Mouse (Mus musculus): ENCODE results near the gene Gpr176.
"Not testable (repeated sequence)": the region's sequence is repeated elsewhere in the genome, so short reads cannot be mapped to it uniquely, and the experiment has no call there.

Gene Gpr176

DNA sequence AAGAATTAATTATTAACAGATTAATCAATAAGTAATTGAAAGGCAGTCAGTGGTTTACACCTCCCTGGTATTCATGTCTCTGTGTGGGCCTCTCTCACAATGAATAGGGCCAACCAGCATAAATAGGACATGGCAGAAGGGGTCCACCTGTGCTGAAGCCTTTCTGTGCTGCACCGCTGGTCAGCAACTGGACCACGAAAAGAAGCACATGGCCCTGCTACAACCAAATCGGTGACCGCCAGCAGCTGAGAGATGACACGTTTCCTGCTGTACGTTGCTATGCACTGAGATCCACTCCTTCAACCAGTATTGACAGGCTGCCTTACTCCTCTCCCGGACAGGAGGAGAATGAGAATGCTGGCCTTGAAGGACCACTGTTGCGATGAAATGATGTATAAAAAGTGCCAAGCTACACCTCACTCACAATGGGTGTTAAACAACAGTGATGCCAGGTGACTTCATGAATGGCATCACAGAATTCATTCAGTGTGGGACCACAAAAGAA, 72.1 kb downstream of the Gpr176 start:
- DNase-seq (ENCODE audit: low spot score in 2 of 2): no peak

DNA sequence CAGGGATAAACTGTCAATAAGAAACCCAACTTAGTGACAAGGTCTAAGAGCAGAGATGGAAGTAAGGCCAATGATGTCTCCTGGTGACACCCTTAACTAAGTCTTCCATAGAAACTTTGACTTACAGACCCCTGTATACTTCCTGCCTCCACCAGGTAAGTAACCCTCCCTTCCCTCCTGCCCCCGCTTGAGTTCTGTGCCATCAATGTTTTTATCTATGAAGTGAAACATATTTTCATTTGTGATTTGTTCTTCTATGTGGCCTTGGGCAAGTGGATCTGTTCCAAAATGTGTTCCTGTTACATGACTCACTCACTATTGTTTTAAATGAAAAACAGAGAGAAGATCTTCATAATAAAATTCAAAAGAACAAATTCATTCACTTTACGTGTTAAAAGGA, 73.2 kb downstream of the Gpr176 start:
- no peak for DNase-seq (ENCODE audit: low spot score in 2 of 2)

DNA sequence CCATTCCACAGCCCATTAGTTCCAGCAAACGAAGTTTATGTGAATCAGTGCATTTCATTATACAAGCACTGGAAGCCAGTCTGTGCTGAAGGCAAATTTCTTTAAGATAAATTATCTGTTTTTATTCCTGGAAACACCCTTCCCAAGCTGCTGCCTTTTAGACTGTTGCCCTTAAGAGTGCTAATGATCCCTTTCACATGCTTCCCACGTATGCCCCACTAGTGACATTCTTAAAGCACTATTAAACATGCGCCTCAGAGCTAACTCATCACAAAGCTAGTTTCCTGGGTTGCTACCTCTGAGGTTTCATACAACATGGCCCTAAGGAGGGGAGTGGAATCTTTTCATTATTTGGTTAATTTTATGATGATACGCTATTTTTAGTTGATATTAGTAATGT, 74.6 kb downstream of the Gpr176 start:
- no peak for DNase-seq (ENCODE audit: low spot score in 2 of 2)

DNA sequence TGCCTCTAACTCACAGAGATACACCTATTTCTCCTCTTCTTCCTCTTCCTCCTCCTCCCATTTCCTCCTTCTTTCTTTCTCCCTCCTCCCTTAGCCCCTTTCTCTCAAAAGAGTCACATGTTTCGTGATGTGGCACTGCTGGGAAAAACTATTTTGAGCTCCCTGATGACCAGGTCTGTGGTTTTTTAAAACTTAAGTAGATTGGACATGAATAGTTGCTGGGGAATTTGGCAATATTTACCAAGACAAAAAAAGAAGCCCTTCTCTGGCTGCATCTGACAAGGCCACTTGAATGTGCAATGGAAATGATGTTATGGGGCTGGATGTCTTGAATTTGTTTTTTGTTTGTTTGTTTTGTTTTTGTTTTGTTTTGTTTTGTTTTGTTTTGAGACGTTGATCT, 75.3 kb downstream of the Gpr176 start:
- no peak for DNase-seq (ENCODE audit: low spot score in 2 of 2)

DNA sequence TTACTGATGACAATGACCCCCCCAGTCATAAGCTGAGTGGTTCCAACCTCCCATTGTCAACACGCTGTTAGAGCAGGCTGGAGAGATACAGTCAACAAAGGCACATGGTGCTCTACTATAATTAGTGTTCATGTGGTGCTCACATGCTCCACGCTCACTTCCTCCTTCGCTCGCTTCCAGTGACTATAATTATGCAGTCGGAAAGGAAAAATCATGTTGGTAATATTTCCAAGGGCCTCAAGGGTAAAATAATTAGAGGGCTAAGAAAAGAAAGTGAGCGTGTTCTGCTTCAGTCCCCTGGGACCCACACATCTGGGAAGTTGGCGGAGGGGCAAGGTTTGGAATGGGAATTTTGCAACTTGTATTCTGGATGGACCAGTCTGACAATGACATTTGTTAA, 77.7 kb downstream of the Gpr176 start:
- DNase-seq (ENCODE audit: low spot score in 2 of 2): no peak

DNA sequence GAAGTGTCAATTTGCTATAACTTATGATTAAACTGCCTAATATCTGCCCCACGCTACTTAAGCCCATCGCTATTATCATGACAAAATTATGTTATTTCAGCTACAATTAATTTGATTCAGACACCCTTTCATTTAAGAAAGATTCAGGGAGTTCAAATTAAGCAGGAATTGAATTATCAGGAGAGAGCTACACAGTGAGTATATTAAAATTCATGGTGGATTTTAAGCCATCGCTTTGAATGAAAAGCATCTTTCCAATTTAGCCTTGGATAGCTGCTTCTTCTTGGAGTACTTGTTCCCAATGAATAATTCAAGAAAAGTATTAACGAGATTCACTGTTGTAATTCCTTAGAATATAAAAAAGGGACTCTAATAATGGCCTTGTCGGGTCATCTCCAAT, 79.6 kb downstream of the Gpr176 start:
- DNase-seq (ENCODE audit: low spot score in 2 of 2): no peak

DNA sequence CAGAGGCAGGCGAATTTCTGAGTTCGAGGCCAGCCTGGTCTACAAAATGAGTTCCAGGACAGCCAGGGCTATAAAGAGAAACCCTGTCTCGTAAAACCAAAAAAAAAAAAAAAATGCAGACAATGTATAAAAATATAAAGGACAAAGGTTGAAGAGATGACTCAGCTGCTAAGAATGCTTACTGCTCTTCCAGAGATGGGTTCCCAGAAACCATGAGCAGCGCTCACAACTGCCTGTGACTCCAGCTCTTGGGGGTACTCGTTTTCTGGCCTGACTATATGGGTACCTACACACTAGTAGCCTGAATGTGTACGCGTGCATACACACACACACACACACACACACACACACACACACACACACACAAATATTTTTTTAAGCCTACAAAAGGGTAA, 84.2 kb downstream of the Gpr176 start:
- not testable (repeated sequence) for DNase-seq (ENCODE audit: low spot score in 2 of 2)

DNA sequence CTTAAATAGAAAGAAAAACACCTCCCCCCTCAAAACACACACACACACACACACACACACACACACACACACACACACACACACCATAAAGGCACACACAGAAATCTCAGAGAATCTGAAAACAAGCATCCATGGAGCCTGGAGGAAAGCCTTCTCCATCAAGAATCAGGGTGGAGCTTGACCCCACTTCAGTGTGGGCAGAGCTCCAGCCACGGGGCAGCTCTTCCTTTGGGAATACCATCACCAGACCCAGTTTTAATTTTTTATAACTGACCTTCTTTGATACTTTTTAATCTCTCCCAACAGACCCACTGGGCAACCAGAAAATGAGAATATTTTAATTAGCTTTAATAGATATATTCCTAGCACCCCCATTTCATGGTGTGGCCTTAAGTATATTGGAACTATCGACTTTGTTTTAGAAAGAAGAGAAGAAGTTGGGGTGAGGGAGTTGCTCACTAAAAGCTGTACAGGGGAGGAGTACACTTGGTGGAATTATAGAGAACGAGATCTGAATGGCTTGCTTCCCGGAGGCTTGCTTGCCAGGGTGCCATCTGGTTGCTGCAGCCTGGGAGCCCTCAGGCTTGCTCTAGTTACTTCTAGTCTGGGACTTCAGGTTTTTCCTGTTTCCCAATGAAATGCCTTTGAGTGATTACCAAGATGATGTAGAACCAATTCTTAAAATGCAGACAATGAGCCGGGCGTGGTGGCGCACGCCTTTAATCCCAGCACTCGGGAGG, 84.7 kb downstream of the Gpr176 start:
- DNase-seq (ENCODE audit: low spot score in 2 of 2): no peak

DNA sequence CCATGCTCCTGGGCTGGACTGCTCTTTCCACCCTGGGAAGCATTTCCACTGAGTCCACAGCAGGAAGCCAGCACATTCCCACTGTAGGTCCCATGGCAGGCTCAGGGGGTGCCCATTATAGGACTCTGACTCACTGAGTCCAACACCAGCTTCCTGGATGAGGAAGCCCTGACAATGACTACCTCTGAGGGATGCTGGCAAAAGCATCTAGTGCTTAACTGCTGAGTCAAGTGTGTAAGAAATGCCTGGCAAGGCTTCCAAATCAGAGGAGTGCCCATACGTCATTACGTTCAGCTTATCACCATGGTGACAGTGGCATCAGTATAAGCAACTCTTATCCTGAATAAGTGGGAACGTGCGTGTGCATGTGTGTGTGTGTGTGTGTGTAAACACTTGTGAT, 85.5 kb downstream of the Gpr176 start:
- DNase-seq (ENCODE audit: low spot score in 2 of 2): no peak

DNA sequence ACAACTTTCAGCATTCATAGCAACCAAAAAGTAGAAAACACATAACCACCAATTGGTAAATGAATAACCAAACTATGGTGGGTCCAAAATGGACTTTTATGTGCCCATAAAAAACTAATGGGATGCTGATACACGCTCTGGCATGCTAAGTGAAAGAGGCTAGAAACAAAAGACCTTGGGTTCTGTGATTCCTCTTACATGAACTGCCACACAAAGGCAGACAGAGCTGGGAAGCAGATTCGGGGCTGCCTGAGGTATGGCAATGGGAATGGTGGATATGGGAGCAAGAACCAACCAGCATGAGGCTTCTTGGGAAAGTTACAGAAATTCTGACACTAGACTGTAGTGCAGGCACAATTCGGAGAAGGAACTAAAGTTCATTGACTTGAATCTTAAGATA, 90.8 kb downstream of the Gpr176 start:
- no peak for DNase-seq (ENCODE audit: low spot score in 2 of 2)

DNA sequence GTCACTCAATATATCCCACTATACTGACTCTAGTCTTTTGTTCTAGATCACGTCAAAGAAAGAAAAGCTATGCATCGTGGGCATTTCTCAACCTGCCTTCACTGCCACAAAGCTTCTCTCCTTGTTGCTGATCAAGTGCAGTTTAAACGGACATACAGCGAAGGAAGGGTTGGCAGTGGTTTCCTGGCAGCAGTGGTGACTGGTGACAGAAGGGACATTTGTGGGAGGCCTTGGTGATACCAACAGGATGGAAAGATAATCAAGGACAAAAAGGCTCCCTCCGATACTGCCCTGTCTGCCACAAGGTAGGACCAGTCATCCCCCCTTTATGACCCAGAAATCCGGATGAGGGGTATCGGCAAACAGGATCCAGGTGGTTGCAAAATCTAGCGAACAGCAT, 95.0 kb downstream of the Gpr176 start:
- DNase-seq (ENCODE audit: low spot score in 2 of 2): no peak

DNA sequence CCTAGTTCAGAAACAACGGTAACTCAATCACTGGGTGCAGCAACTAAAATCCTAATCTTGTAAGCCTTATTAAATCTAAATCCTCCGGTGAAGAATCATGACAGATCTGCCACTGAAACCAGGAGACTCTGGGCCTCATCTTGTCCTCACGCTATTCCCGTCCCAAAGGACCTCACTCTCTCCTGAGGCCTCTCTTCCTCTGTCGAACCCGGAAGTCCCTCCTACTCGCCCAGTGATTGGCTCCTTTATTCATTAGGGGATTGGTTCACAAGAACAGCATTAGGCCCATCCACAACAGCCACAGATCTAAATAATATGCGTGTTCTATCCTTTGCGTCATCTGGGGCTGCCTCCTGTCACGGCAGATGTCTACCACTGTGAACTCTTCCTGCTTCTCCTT, 101.6 kb downstream of the Gpr176 start:
- no peak for DNase-seq (ENCODE audit: low spot score in 2 of 2)

DNA sequence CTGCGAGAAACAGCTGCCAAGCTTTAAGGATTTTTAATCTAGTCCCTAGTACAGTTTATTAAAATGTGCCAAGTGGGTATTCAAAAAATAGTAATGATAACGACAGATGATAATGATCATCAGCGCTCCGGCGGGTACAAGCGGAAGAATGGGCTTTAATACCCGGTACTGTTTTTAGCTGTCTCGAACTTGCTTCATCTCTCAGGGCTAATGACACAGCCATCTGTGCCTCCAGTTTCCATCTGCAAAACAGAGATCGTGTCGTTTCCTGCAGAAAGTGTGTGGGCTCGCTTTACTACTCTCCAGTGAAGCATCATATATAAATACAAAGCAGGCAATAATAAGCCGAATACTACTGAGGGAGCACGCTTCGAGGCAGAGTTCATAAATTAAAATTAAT, 103.0 kb downstream of the Gpr176 start:
- DNase-seq (ENCODE audit: low spot score in 2 of 2): no peak

DNA sequence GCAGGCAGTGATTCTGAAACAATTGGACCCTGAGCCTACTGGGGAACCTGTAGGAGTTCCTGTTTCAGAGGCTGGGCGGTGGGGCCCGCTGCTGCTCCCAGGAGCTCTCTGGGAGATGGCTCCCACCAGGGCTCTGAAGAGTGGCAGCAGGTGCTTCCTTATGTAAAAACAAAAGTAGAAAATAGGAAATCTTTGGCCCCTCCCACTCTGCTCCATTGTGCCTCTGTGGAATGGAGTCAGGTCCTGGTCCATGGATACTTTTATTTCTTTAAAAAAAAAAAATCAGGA, 109.4 kb downstream of the Gpr176 start:
- peak in 1 of 2 experiments; percentile 26 for DNase-seq (ENCODE audit: low spot score in 2 of 2)

DNA sequence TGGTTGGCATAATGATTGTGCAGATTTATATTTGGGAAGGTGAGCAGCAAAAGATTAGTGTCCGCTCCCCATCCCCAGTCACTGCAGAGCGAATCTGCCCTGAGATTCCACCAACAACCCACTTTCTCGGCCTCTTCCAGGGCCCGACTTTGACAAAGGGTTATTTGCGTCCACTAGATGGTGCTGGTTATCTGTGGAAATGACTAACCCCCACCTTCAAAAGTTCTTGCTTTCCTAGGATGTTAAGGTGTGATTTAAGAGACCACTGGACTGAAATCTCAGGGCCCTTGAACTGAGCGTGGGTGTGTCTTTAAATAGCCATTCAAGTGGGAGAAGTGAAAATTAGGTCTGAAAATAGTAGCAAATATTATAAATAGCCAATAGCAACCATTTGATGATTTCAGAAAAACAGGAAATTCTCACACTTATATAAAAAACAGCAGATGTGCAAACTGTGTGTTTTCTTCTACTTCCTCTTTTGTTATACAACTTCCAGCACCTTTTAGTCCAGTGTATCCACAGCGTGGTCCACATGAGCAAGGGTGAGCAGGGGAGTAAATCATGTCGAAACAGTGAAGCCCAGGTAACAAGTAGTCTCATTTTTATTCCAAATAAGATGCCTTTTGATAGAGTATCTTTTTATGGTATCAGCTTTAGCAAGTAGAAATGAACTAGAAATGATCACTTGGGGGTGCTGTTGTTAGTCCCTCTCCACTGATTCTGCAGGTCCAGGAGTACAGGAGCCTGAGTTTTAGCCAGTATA, 109.9 kb downstream of the Gpr176 start:
- peak in 1 of 2 experiments; percentile 43 for DNase-seq (ENCODE audit: low spot score in 2 of 2)

DNA sequence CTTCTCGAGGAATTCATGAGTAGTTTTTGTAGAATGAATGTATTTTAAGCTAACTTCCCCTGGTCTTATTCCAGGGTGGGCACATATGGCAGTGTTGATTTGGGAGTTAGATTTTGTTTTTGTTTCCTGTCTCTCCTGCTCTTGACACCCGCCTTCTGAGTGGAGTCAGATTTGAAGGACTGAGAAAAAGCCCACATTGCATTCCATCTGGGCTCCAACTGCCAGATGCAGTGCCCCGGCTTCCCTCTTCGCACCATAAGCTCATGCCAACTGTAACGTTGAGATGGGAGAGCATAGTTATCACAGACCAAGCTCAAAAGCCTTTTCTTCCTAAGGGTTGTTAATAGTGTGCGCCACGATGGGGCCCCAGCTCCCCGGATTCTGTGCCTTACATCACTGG, 110.5 kb downstream of the Gpr176 start:
- no peak for DNase-seq (ENCODE audit: low spot score in 2 of 2)

DNA sequence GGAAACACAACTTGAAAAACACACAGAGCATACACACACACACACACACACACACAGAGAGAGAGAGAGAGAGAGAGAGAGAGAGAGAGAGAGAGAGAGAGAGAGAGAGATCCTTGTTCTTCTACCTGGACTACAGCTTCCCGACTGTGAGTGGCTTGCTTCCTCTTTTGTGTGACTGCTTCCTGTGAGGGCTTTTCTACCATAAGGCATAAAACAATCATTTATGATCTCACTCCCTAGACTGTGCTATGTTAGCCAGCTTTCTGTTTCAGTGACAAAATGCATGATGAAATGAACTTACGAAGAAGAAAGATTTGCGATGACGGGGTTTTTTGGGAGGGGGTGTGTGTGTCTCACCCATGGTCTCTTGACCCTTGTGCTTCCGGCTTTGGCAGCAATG, 113.5 kb downstream of the Gpr176 start:
- no peak for DNase-seq (ENCODE audit: low spot score in 2 of 2)

DNA sequence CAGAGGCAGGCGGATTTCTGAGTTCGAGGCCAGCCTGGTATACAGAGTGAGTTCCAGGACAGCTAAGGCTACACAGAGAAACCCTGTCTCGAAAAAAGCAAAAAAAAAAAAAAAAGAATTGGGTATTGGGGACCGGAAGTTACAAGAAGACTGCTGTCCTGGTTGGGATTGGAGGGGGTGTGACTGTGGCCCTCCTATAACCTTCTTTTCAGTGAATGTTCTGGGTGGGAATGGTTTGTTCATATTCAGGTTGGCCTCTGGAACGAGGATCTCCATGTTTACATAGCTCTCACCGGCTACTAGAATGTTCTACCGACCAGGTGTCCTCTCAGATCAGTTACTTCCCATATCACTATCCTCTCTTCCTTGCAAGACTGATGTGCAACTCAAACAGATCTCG, 116.1 kb downstream of the Gpr176 start:
- no peak for DNase-seq (ENCODE audit: low spot score in 2 of 2)

DNA sequence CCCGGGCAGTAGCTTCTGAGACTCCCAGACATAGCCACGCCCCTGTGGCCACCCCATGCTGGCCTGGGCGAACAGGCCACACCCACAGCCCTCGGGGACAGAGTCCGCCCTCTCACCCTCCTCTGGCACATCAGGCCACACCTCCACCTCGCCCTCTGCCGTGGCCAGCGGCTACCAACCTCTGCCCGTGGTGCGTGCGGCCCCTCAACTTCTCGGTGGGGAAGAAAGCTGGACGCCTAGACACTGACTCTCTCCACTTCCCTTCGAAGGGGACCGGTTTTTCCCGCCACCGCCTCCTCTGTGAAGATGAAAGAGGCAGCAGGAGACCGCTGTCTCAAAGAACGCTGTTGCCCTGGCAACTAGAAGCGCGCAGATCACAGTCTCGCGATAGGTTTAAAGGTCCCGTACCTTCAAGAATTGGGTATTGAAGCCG, 116.6 kb downstream of the Gpr176 start, which contains the start of gene Fsip1:
Gene Fsip1, minus strand, starts transcription at position 346 of the 433 bp plus-strand sequence.
- peak; percentile 39 to 81 for DNase-seq (ENCODE audit: low spot score in 2 of 2)

DNA sequence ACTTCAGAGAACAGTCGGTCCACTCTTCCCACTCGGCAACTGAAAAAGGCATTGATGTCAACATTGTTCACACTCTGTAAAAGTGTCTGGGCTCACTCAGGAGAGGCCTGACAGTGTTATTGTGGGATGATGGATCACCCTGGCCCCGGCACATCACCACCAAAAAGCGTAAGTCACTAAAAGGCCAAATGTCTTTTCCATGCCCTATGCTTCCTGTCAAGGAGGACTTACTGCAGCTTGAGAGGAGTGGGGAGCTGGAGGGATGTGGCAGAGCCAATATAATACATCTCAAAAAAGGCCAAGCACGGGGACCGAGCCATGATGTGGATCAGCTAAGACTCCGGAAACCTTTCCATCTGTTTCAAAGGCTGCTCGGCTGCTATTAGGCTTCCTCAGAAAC, 118.7 kb downstream of the Gpr176 start:
- no peak for DNase-seq (ENCODE audit: low spot score in 2 of 2)

DNA sequence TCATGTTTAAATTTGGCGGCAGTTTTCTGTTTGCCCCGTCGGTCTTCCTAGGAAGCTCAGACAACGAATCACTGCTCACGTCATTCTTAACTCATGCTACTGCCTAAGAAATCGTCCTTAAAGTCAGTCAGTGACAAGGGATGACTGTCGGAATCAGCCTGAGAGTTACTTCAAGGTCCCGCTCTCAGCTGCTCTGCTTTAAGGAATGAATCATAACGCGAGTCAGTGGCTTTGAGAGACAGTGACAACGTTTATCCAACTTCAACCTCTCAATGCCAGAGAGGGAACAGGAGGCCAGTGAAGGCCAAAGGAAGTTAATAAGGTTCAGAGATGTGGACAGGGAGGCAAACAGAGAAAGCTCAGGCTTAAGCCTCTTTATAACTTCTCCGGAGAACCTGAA, 124.3 kb downstream of the Gpr176 start:
- DNase-seq (ENCODE audit: low spot score in 2 of 2): no peak

DNA sequence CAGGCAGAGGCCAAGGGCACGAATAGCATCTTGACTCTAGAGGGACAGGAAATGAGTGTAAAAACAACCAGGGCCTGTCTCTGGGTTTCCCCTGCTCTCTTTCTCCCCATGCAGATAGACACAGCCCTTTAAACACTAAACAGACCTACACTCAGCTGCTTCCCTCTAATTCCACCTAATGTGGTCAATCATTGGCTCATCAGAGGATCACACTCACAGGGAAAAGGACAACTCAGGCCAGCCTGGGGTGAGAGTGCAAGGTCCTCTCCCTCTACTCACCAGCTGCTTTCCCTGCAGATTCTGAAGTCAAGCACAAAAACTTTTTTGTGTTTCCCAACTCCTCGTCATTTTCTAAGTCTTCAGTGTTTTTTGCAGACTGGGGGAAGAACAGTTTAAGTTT, 125.2 kb downstream of the Gpr176 start:
- DNase-seq (ENCODE audit: low spot score in 2 of 2): no peak

DNA sequence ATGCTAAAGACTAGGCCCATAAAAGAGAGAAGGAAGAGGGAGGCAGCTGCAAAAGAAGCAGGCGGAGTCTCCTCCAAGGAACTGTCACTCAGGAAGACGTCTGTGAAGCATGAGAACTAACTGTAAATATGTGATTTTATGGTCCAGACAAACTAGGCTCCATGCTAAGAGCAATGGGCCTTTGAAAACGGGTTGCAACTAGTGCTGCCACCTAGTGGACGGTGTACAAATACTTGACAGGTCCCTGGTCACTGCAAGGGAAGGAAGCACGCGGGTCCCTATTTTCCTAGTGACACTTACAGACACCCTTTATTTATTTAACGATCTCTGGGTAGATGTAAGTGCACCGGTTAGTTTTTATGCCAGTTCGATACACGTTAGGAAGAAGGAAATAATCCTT, 127.3 kb downstream of the Gpr176 start:
- DNase-seq (ENCODE audit: low spot score in 2 of 2): peak; percentile 38 to 81

All from spleen, postnatal 10 days (tissue).